Mouse (Mus musculus) bone marrow macrophage, adult 2 months (primary cell): ENCODE measurements at regions not wholly inside any gene's neighbourhood (a gene's known extent, or its start where the extent isn't known, plus 50 kb on each side); places are given as distances from the start of the nearest gene placed in this dataset.

Experiments
- CTCF ChIP-seq: IDR thresholded peaks from 2 replicates; pipeline ENCODE4 v1.5.1; 2012; ENCODE audit warnings: low read depth, mild to moderate bottlenecking, low read length, moderate library complexity
- POLR2A ChIP-seq: IDR thresholded peaks from 2 replicates; pipeline ENCODE4 v1.6.1; 2012; ENCODE audit warnings: mild to moderate bottlenecking, low read depth, low read length, borderline replicate concordance

GRCm38 (mm10) chr5:64584308-64584707, 218.9 kb upstream of the Klf3 start:
- TF ChIP-seq CTCF (no peak), POLR2A (no peak)
